In the genomic region with DNA sequence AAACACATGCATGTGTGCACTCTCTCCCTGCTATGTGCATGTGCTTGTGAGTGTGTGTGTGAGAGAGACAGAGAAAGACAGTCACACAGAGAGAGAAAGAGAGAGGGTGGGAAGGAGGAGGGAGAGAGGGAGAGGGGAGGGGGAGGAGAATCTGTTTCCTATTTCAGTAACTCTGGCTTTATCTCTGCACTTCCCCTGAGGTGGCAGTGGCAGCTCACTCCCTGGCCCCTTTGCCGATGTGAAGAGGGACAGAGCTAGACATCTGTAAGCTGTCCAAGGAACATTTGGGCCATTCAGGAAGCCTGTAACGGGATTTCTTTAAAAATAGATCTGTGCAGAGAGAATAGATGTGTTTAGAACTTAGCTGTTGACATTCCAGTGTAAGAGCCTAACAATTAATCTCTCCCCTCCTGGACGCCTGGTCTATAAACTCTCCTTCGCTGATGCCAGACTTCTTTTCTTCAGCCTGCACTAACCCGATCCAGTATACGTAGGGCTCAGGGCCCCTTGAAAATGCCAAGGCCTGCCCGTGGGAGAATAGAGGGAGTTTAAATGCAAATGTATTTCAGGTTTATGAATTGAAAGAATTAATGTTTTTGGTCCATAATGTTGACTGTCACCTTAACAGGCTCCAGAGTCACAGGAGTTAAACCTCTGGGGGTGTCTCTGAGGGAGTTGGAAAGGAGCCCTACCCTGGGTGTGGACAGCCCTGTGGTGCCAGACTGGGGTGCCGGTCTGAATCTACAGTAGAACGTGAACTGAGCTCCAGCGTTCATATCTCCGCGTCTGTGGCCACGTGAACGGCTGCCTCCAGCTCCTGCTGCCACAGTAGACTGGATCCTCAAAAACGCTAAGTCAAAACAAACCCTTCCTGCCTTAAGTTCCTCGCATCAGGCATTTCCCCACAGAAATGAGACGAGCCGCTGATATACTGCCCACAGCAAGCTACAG, we compare ENCODE assay signal across 11 mouse cellular contexts.
DNase-seq lines count a peak whose midpoint lies in the region; ATAC-seq and TF ChIP-seq lines count a peak whose summit lies in the region.
"Had no signal": no experiment of that assay in that cellular context is flagged by ENCODE, and none has a peak within 500 bp of the region (broad histone marks: within the 10 kb centered on the region; RNA-seq: fewer than 3 reads in every experiment).

No protein-coding gene starts in this region.

- intact Hi-C loops in heart, postnatal 36 days (cut with DNase I): no loop called here

- ATAC-seq in kidney, embryonic 15.5 days (replicated peaks; ENCODE audit: low FRiP score): peak; percentile 42; the same call in 1 of the 2 replicates
- 0 out of 2 replicates have a peak, but pooled peaks have one; percentile 32 for ATAC-seq in common myeloid progenitor, adult 5-6 weeks (replicated peaks; ENCODE audit: low read depth, poor library complexity, severe bottlenecking)
- ATAC-seq in embryonic facial prominence, embryonic 13.5 days (ENCODE audit: insufficient number of reproducible peaks, insufficient read depth, low FRiP score, low TSS enrichment, low read depth): no peak

- H3K4me1 ChIP-seq in kidney, embryonic 15.5 days: peaks cover 15% of the 10 kb centered on the region
- no peaks in the 10 kb centered on the region for H3K4me1 ChIP-seq in kidney, adult 2 months (ENCODE audit: control insufficient read depth, insufficient read depth, low read length)
- H3K4me1 ChIP-seq in embryonic facial prominence, embryonic 13.5 days: peaks cover 23% of the 10 kb centered on the region

- no peak for TF ChIP-seq POLR2A in kidney, adult 2 months (IDR thresholded peaks at IDR 0.05; ENCODE audit: low read depth, low read length)

- no peak overlapping the region for H3K9ac ChIP-seq in kidney, embryonic 15.5 days
- 0 out of 2 replicates have a peak overlapping the region, but pooled peaks have one; percentile 36 for H3K9ac ChIP-seq in embryonic facial prominence, embryonic 13.5 days
- H3K9ac ChIP-seq: limb, embryonic 12.5 days had no signal

- WGBS in kidney, embryonic 15.5 days: 36% methylated on average over 18 of the region's 18 CpGs
- WGBS in kidney, adult 2 months: 41% methylated on average over 18 of the region's 18 CpGs
- WGBS in embryonic facial prominence, embryonic 13.5 days: 30% methylated on average over 18 of the region's 18 CpGs

- peak overlapping the region; percentile 38 for H3K4me2 ChIP-seq in kidney, embryonic 15.5 days
- peak overlapping the region; percentile 37 for H3K4me2 ChIP-seq in embryonic facial prominence, embryonic 13.5 days
- H3K4me2 ChIP-seq: limb, embryonic 12.5 days had no signal

- H3K4me3 ChIP-seq in kidney, embryonic 15.5 days (replicated peaks): no peak overlapping the region
- no peak overlapping the region for H3K4me3 ChIP-seq in kidney, adult 2 months (ENCODE audit: insufficient read depth, low read depth, low read length)
- no peak overlapping the region for H3K4me3 ChIP-seq in embryonic facial prominence, embryonic 13.5 days
- H3K4me3 ChIP-seq: limb, embryonic 12.5 days had no signal

- H3K27me3 ChIP-seq in kidney, embryonic 15.5 days: no peaks in the 10 kb centered on the region
- H3K27me3 ChIP-seq in kidney, adult 2 months (replicated peaks; ENCODE audit: control insufficient read depth, insufficient read depth, low read length): no peaks in the 10 kb centered on the region
- no peaks in the 10 kb centered on the region for H3K27me3 ChIP-seq in embryonic facial prominence, embryonic 13.5 days
- H3K27me3 ChIP-seq: limb, embryonic 12.5 days had no signal

- DNase-seq in kidney, adult 2 months: no peak
- DNase-seq in heart, postnatal 36 days: peak; percentile 6 to 17
- no peak for DNase-seq in gastrocnemius, postnatal 4 days (ENCODE audit: low spot score in 2 of 2)
- DNase-seq in gastrocnemius, adult 18-20 months (ENCODE audit: low spot score): no peak
- DNase-seq in ovary, adult 18-20 months (ENCODE audit: low spot score): no peak
- DNase-seq: cerebellum, postnatal 14 days; right cerebral cortex, adult 18-20 months had no signal

- no peaks in the 10 kb centered on the region for H3K36me3 ChIP-seq in kidney, embryonic 15.5 days
- H3K36me3 ChIP-seq in kidney, adult 2 months (ENCODE audit: control insufficient read depth, insufficient read depth, low read length): no peaks in the 10 kb centered on the region
- H3K36me3 ChIP-seq in embryonic facial prominence, embryonic 13.5 days: no peaks in the 10 kb centered on the region
- H3K36me3 ChIP-seq: limb, embryonic 12.5 days had no signal

- TF ChIP-seq CTCF in kidney, adult 2 months (conservative IDR thresholded peaks at IDR 0.05; ENCODE audit: insufficient read depth, insufficient read length, low read depth, low read length): no peak

- H3K9me3 ChIP-seq in kidney, embryonic 15.5 days (replicated peaks): 0 out of 2 replicates have a peak, but pooled peaks cover 2% of the 10 kb centered on the region
- H3K9me3 ChIP-seq in embryonic facial prominence, embryonic 13.5 days: no peaks in the 10 kb centered on the region

- no peak overlapping the region for H3K27ac ChIP-seq in kidney, embryonic 15.5 days
- no peak overlapping the region for H3K27ac ChIP-seq in kidney, adult 2 months (ENCODE audit: insufficient read depth, low read depth, low read length)
- no peak overlapping the region for H3K27ac ChIP-seq in embryonic facial prominence, embryonic 13.5 days
- H3K27ac ChIP-seq: limb, embryonic 12.5 days had no signal

Comparison
In these comparisons a context has a peak if more than half of its experiments do, and no peak if none do; other contexts are left out.
1. DNase-seq: peak in heart, postnatal 36 days (2 of 2); none in kidney, adult 2 months (single experiment), gastrocnemius, postnatal 4 days (0 of 2), gastrocnemius, adult 18-20 months (single experiment) and ovary, adult 18-20 months (single experiment).